Mouse (Mus musculus): ENCODE measurements around the gene Cyp2c55. TPM values are rescaled to one million over a fixed set of nuclear protein-coding genes. Genes with fewer than 3 reads are reported as not detected.

Cyp2c55 gene
- polyA plus RNA-seq (2015; fragmentation: Nextera tagmentation; extraction: Ambion mirVana), result not detected in 2 replicates

- ATAC-seq (ENCODE audit: borderline replicate concordance, extremely low read depth, low FRiP score, low TSS enrichment), result no peak
- no peak within 1 kb of the TSS for H3K4me2 ChIP-seq
- no peak within 1 kb of the TSS for H3K27ac ChIP-seq
- no peaks in the 10 kb centered on the region for H3K36me3 ChIP-seq
- no peaks in the 10 kb centered on the region for H3K4me1 ChIP-seq
- H3K9ac ChIP-seq, result no peak within 1 kb of the TSS
- H3K9me3 ChIP-seq, result no peaks in the 10 kb centered on the region
- no peak within 1 kb of the TSS for H3K4me3 ChIP-seq
- no peaks in the 10 kb centered on the region for H3K27me3 ChIP-seq
Observed at GRCm38 (mm10) chr19:39006715-39007114, at the start of gene Cyp2c55. Cyp2c55 (plus strand) TSS chr19:39007019.

- peaks cover 25% of the 10 kb centered on the region for H3K36me3 ChIP-seq
- no peak overlapping the region for H3K4me2 ChIP-seq
- H3K9me3 ChIP-seq, result no peaks in the 10 kb centered on the region
- H3K9ac ChIP-seq, result no peak overlapping the region
- H3K4me3 ChIP-seq, result no peak overlapping the region
- no peak for ATAC-seq (ENCODE audit: borderline replicate concordance, extremely low read depth, low FRiP score, low TSS enrichment)
- H3K27me3 ChIP-seq, result no peaks in the 10 kb centered on the region
- no peak overlapping the region for H3K27ac ChIP-seq
- 87% methylated on average over 6 of the region's 6 CpGs for WGBS
- H3K4me1 ChIP-seq, result no peaks in the 10 kb centered on the region
Observed at GRCm38 (mm10) chr19:38970741-38971140, 36.1 kb upstream of the Cyp2c55 start.

DNA sequence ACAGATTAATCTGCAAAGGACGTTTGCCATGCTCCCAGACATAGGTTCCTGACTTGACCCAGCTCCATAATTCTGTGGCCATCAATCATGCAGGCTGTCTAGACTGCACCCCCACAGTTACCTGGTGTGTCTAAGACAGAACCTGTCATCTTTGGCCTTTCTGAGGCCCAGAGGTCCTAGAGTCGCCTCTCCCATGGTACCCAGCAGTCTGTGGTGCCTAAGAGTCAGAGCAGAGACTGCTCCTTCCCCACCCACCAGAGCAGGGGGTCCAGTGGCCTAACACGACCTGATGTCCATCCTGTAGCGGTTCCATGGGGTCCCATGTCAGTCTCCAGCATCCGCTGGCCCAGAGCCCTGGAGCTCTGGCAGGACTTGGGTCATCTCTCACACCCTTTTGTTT lies 34.2 kb upstream of the Cyp2c55 start:
- H3K36me3 ChIP-seq, result peaks cover 13% of the 10 kb centered on the region; the same call in 1 of the 2 replicates
- no peak overlapping the region for H3K4me2 ChIP-seq
- H3K27me3 ChIP-seq, result no peaks in the 10 kb centered on the region
- ATAC-seq (ENCODE audit: borderline replicate concordance, extremely low read depth, low FRiP score, low TSS enrichment), result peak; percentile 64; the same call in 1 of the 2 replicates
- H3K9me3 ChIP-seq, result no peaks in the 10 kb centered on the region
- no peak overlapping the region for H3K27ac ChIP-seq
- WGBS, result 62% methylated on average over 5 of the region's 5 CpGs
- no peak overlapping the region for H3K4me3 ChIP-seq
- no peak overlapping the region for H3K9ac ChIP-seq
- no peaks in the 10 kb centered on the region for H3K4me1 ChIP-seq

DNA sequence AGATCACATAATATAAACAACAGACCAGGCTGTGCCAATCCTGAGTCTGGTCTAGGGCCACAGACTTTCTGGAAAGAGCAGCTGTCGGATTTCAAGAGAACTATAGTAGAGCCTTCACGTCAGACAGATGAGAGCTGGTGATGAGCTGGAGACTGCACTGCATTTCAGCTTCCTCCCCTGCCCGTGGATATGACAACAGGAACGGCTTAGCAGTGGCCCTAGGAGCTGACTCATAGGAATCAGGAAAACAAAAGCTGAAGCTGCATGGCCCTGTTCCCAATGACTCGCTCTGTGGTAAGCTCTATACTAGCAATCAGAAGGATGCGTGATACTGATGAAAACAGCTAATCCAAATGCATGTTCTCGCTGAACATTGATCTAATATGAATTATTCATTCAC lies 33.2 kb upstream of the Cyp2c55 start:
- Histone ChIP-seq H3K36me3 (peaks cover 12% of the 10 kb centered on the region; the same call in 1 of the 2 replicates), H3K9me3 (no peaks in the 10 kb centered on the region), H3K4me2 (no peak overlapping the region), H3K27ac (no peak overlapping the region), H3K9ac (no peak overlapping the region), H3K4me3 (no peak overlapping the region), H3K27me3 (no peaks in the 10 kb centered on the region), H3K4me1 (no peaks in the 10 kb centered on the region)
- 0 out of 2 replicates have a peak, but pooled peaks have one; percentile 19 for ATAC-seq (ENCODE audit: borderline replicate concordance, extremely low read depth, low FRiP score, low TSS enrichment)
- WGBS, result 51% methylated on average over 7 of the region's 7 CpGs

GRCm38 (mm10) chr19:38976269-38976668 lies 30.6 kb upstream of the Cyp2c55 start:
- Histone ChIP-seq H3K4me3 (no peak overlapping the region), H3K4me1 (no peaks in the 10 kb centered on the region), H3K27me3 (no peaks in the 10 kb centered on the region), H3K9ac (no peak overlapping the region), H3K4me2 (no peak overlapping the region), H3K9me3 (no peaks in the 10 kb centered on the region), H3K36me3 (peaks cover under 1% of the 10 kb centered on the region; the same call in 1 of the 2 replicates), H3K27ac (no peak overlapping the region)
- no peak for ATAC-seq (ENCODE audit: borderline replicate concordance, extremely low read depth, low FRiP score, low TSS enrichment)

DNA sequence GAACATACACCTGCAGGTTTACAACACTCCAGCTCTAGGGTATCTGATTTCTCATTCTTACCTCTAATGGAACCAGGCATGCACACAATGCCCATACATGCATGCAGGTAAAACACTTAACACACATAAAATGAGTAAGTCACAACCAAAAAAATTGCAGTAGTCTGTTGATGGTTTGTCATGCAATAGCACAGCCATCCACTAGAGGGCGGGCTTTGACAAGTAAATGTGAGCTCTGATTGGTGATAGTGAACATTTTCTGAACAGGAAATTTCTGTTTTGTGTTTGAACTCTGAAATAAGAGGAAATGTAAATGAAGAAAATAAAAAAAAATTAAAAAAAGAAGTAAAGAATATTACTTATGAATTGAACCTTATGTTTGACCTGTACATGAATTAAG lies 24.9 kb upstream of the Cyp2c55 start:
- no peak for ATAC-seq (ENCODE audit: borderline replicate concordance, extremely low read depth, low FRiP score, low TSS enrichment)
- Histone ChIP-seq H3K36me3 (no peaks in the 10 kb centered on the region), H3K9ac (no peak overlapping the region), H3K27ac (no peak overlapping the region), H3K27me3 (no peaks in the 10 kb centered on the region), H3K4me2 (no peak overlapping the region), H3K4me1 (no peaks in the 10 kb centered on the region), H3K4me3 (no peak overlapping the region), H3K9me3 (no peaks in the 10 kb centered on the region)
- WGBS, result 0% methylated on average over 1 of the region's 1 CpGs

- H3K4me3 ChIP-seq, result no peak overlapping the region
- no peaks in the 10 kb centered on the region for H3K27me3 ChIP-seq
- H3K27ac ChIP-seq, result no peak overlapping the region
- H3K4me2 ChIP-seq, result no peak overlapping the region
- H3K9ac ChIP-seq, result no peak overlapping the region
- 76% methylated on average over 4 of the region's 4 CpGs for WGBS
- ATAC-seq (ENCODE audit: borderline replicate concordance, extremely low read depth, low FRiP score, low TSS enrichment), result no peak
- no peaks in the 10 kb centered on the region for H3K36me3 ChIP-seq
- H3K4me1 ChIP-seq, result no peaks in the 10 kb centered on the region
- H3K9me3 ChIP-seq, result no peaks in the 10 kb centered on the region
Observed at GRCm38 (mm10) chr19:38998248-38998647, 8.6 kb upstream of the Cyp2c55 start.

- ATAC-seq (ENCODE audit: borderline replicate concordance, extremely low read depth, low FRiP score, low TSS enrichment), result no peak
- 60% methylated on average over 1 of the region's 1 CpGs for WGBS
- H3K9ac ChIP-seq, result no peak overlapping the region
Observed at GRCm38 (mm10) chr19:38998676-38999075, 8.1 kb upstream of the Cyp2c55 start.

GRCm38 (mm10) chr19:39005132-39005531 lies 1.7 kb upstream of the Cyp2c55 start:
- Histone ChIP-seq H3K4me2 (no peak overlapping the region), H3K4me3 (no peak overlapping the region), H3K4me1 (no peaks in the 10 kb centered on the region), H3K27me3 (no peaks in the 10 kb centered on the region), H3K9me3 (no peaks in the 10 kb centered on the region), H3K36me3 (no peaks in the 10 kb centered on the region), H3K9ac (no peak overlapping the region), H3K27ac (no peak overlapping the region)
- no peak for ATAC-seq (ENCODE audit: borderline replicate concordance, extremely low read depth, low FRiP score, low TSS enrichment)
- 70% methylated on average over 1 of the region's 1 CpGs for WGBS

More at GRCm38 (mm10) chr19:38998676-38999075, 8.1 kb upstream of the Cyp2c55 start:
- no peaks in the 10 kb centered on the region for H3K4me1 ChIP-seq
- no peak overlapping the region for H3K4me3 ChIP-seq
- no peaks in the 10 kb centered on the region for H3K27me3 ChIP-seq
- no peak overlapping the region for H3K27ac ChIP-seq
- no peaks in the 10 kb centered on the region for H3K9me3 ChIP-seq
- no peak overlapping the region for H3K4me2 ChIP-seq
- no peaks in the 10 kb centered on the region for H3K36me3 ChIP-seq

DNA sequence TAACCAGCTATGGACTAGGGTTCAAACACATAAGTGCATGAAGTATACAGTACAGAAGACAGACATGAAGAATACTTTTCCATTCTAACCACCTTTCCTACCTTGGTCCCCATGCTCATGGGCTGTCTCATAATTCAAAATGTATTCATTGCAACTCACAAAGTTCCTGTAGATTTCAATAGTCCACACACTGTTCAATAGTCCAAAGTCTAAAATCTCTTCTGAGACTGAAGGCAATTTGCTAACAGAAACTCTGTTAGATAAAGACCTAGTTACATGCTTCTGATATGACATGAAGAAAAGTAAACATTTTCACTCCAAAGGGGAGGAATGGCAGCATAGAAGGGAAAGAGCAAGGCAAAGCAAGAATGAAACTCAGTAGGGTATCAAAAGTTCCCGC lies 51.1 kb downstream of the Cyp2c55 start:
- Histone ChIP-seq H3K9me3 (no peaks in the 10 kb centered on the region), H3K4me3 (no peak overlapping the region), H3K9ac (no peak overlapping the region), H3K36me3 (no peaks in the 10 kb centered on the region), H3K27me3 (no peaks in the 10 kb centered on the region), H3K27ac (no peak overlapping the region), H3K4me1 (no peaks in the 10 kb centered on the region), H3K4me2 (no peak overlapping the region)
- ATAC-seq (ENCODE audit: borderline replicate concordance, extremely low read depth, low FRiP score, low TSS enrichment), result no peak
- 94% methylated on average over 1 of the region's 1 CpGs for WGBS

GRCm38 (mm10) chr19:39060719-39061118 lies 53.9 kb downstream of the Cyp2c55 start, which contains the start of gene Cyp2c65:
Cyp2c65 (plus strand) TSS chr19:39061015.
- H3K9me3 ChIP-seq, result no peaks in the 10 kb centered on the region
- ATAC-seq (ENCODE audit: borderline replicate concordance, extremely low read depth, low FRiP score, low TSS enrichment), result no peak
- no peaks in the 10 kb centered on the region for H3K36me3 ChIP-seq
- WGBS, result 60% methylated on average over 2 of the region's 2 CpGs
- H3K4me3 ChIP-seq, result no peak within 1 kb of the TSS
- H3K4me1 ChIP-seq, result no peaks in the 10 kb centered on the region
- H3K27me3 ChIP-seq, result no peaks in the 10 kb centered on the region
- H3K4me2 ChIP-seq, result no peak within 1 kb of the TSS
- no peak within 1 kb of the TSS for H3K9ac ChIP-seq
- no peak within 1 kb of the TSS for H3K27ac ChIP-seq

Data from lung, embryonic 15.5 days (tissue).